Mouse (Mus musculus) forebrain, embryonic 11.5 days (tissue): ENCODE measurements around the gene Eif3l. TPM values are rescaled to one million over a fixed set of nuclear protein-coding genes. Genes with fewer than 3 reads are reported as not detected.

Experiments
- ATAC-seq: fragments of 200-750 bp; cut with Nextera tagmentation; replicated peaks from 2 replicates; pipeline ENCODE4 v1.8.0; 2017; ENCODE audit warnings: moderate TSS enrichment; ENCODE audit not compliant: low FRiP score
- DNase-seq: peaks from one replicate; pipeline ENCODE4 v3.0.0-alpha.2; 2017; ENCODE audit warnings: low spot score
- H3K27ac ChIP-seq: fragments of 300-500 bp; sonication (generic); 2 replicates; pipeline ENCODE4 v1.5.1; 2014; ENCODE audit warnings: low read depth, low read length
- H3K27me3 ChIP-seq: fragments of 300-500 bp; sonication (generic); 2 replicates; pipeline ENCODE4 v1.6.1; 2014; ENCODE audit warnings: mild to moderate bottlenecking, low read length, mixed read lengths; ENCODE audit not compliant: control insufficient read depth, insufficient read depth
- H3K36me3 ChIP-seq: fragments of 300-500 bp; sonication (generic); 2 replicates; pipeline ENCODE4 v1.6.1; 2014; ENCODE audit warnings: mild to moderate bottlenecking, low read length, moderate library complexity, mixed read lengths; ENCODE audit not compliant: control insufficient read depth, insufficient read depth
- H3K4me1 ChIP-seq: fragments of 300-500 bp; sonication (generic); replicated peaks from 2 replicates; pipeline ENCODE4 v1.6.1; 2014; ENCODE audit warnings: low read length, mixed read lengths; ENCODE audit not compliant: control insufficient read depth, insufficient read depth
- H3K4me2 ChIP-seq: fragments of 300-500 bp; sonication (generic); 2 replicates; pipeline ENCODE4 v1.6.1; 2014; ENCODE audit warnings: low read depth, mild to moderate bottlenecking, low read length, moderate library complexity, mixed read lengths; ENCODE audit not compliant: severe bottlenecking
- H3K4me3 ChIP-seq: fragments of 300-500 bp; sonication (generic); 2 replicates; pipeline ENCODE4 v1.5.1; 2014; ENCODE audit warnings: low read depth, low read length
- H3K9ac ChIP-seq: fragments of 300-500 bp; sonication (generic); 2 replicates; pipeline ENCODE4 v1.6.1; 2014; ENCODE audit warnings: low read length
- H3K9me3 ChIP-seq: fragments of 300-500 bp; sonication (generic); 2 replicates; pipeline ENCODE4 v1.6.1; 2016; ENCODE audit warnings: low read length, mixed read lengths; ENCODE audit not compliant: control insufficient read depth
- WGBS: fragments of 180-500 bp; shearing (Covaris S2); extraction: QIAGEN DNeasy Blood & Tissue Kit; methylation state at CpG from one replicate; pipeline ENCODE4 v1.1.7; 2014; 5-methylcytosine and 5-hydroxymethylcytosine counted together
- polyA plus RNA-seq: library from polyadenylated mRNA; unstranded; fragments of >200 nt; fragmentation: Nextera tagmentation; extraction: Ambion mirVana; gene quantifications from 2 replicates; pipeline ENCODE4 v1.2.1, GENCODE M21; 2014

Gene Eif3l
- polyA plus RNA-seq, 1 experiment from 2014 or later: 254 TPM

GRCm38 (mm10) chr15:79096556-79096955, 21.6 kb downstream of the Eif3l start:
- Histone ChIP-seq H3K27ac (no peak overlapping the region), H3K27me3 (no peaks in the 10 kb centered on the region), H3K9me3 (no peaks in the 10 kb centered on the region), H3K4me3 (no peak overlapping the region), H3K4me1 (no peaks in the 10 kb centered on the region), H3K36me3 (peaks cover 7% of the 10 kb centered on the region; the same call in 1 of the 2 replicates), H3K9ac (no peak overlapping the region), H3K4me2 (no peak overlapping the region)
- WGBS: 79% methylated on average over 3 of the region's 3 CpGs
- DNase-seq (no peak), ATAC-seq (no peak)

- H3K9me3 ChIP-seq: no peaks in the 10 kb centered on the region
- ATAC-seq (no peak), DNase-seq (no peak)
- WGBS: 53% methylated on average over 2 of the region's 2 CpGs
- no peak overlapping the region for H3K4me2 ChIP-seq
- H3K27ac ChIP-seq: no peak overlapping the region
- no peaks in the 10 kb centered on the region for H3K4me1 ChIP-seq
- H3K36me3 ChIP-seq: peaks cover 7% of the 10 kb centered on the region; the same call in 1 of the 2 replicates
- H3K27me3 ChIP-seq: no peaks in the 10 kb centered on the region
- H3K4me3 ChIP-seq: no peak overlapping the region
- no peak overlapping the region for H3K9ac ChIP-seq
Observed at GRCm38 (mm10) chr15:79097135-79097534, 22.2 kb downstream of the Eif3l start.

- Histone ChIP-seq H3K27ac (no peak overlapping the region), H3K4me1 (no peaks in the 10 kb centered on the region), H3K4me3 (no peak overlapping the region), H3K4me2 (no peak overlapping the region), H3K9ac (no peak overlapping the region), H3K9me3 (no peaks in the 10 kb centered on the region), H3K27me3 (no peaks in the 10 kb centered on the region), H3K36me3 (peaks cover 7% of the 10 kb centered on the region; the same call in 1 of the 2 replicates)
- ATAC-seq (no peak), DNase-seq (no peak)
- WGBS: 74% methylated on average over 6 of the region's 6 CpGs
Observed at GRCm38 (mm10) chr15:79097611-79098025, 22.6 kb downstream of the Eif3l start.

GRCm38 (mm10) chr15:79098220-79098619, 23.2 kb downstream of the Eif3l start:
- Histone ChIP-seq H3K27me3 (no peaks in the 10 kb centered on the region), H3K9ac (no peak overlapping the region), H3K4me2 (no peak overlapping the region), H3K4me3 (no peak overlapping the region), H3K4me1 (no peaks in the 10 kb centered on the region), H3K27ac (no peak overlapping the region), H3K9me3 (no peaks in the 10 kb centered on the region), H3K36me3 (peaks cover 7% of the 10 kb centered on the region; the same call in 1 of the 2 replicates)
- 72% methylated on average over 5 of the region's 5 CpGs for WGBS
- DNase-seq: no peak
- ATAC-seq: no peak

GRCm38 (mm10) chr15:79098868-79099267, 23.9 kb downstream of the Eif3l start:
- H3K9me3 ChIP-seq: no peaks in the 10 kb centered on the region
- H3K4me2 ChIP-seq: no peak overlapping the region
- no peaks in the 10 kb centered on the region for H3K27me3 ChIP-seq
- 58% methylated on average over 7 of the region's 7 CpGs for WGBS
- H3K4me1 ChIP-seq: no peaks in the 10 kb centered on the region
- no peak overlapping the region for H3K27ac ChIP-seq
- H3K9ac ChIP-seq: no peak overlapping the region
- ATAC-seq: no peak
- DNase-seq: no peak
- H3K36me3 ChIP-seq: peaks cover 5% of the 10 kb centered on the region; the same call in 1 of the 2 replicates
- H3K4me3 ChIP-seq: no peak overlapping the region

GRCm38 (mm10) chr15:79099456-79099855, 24.5 kb downstream of the Eif3l start:
- Histone ChIP-seq H3K4me1 (no peaks in the 10 kb centered on the region), H3K27ac (no peak overlapping the region), H3K4me2 (no peak overlapping the region), H3K27me3 (no peaks in the 10 kb centered on the region), H3K9me3 (no peaks in the 10 kb centered on the region), H3K4me3 (no peak overlapping the region), H3K9ac (no peak overlapping the region), H3K36me3 (peaks cover under 1% of the 10 kb centered on the region; the same call in 1 of the 2 replicates)
- no peak for ATAC-seq
- DNase-seq: no peak
- WGBS: 62% methylated on average over 4 of the region's 4 CpGs

GRCm38 (mm10) chr15:79100391-79100790, 25.4 kb downstream of the Eif3l start:
- Histone ChIP-seq H3K4me2 (no peak overlapping the region), H3K27me3 (no peaks in the 10 kb centered on the region), H3K36me3 (no peaks in the 10 kb centered on the region; the same call in 1 of the 2 replicates), H3K27ac (no peak overlapping the region), H3K9me3 (no peaks in the 10 kb centered on the region), H3K9ac (no peak overlapping the region), H3K4me1 (no peaks in the 10 kb centered on the region), H3K4me3 (no peak overlapping the region)
- DNase-seq (no peak), ATAC-seq (no peak)
- WGBS: 82% methylated on average over 4 of the region's 4 CpGs

- Histone ChIP-seq H3K27me3 (no peaks in the 10 kb centered on the region), H3K9ac (no peak overlapping the region), H3K4me1 (no peaks in the 10 kb centered on the region), H3K4me3 (no peak overlapping the region), H3K9me3 (no peaks in the 10 kb centered on the region), H3K27ac (no peak overlapping the region), H3K36me3 (no peaks in the 10 kb centered on the region), H3K4me2 (no peak overlapping the region)
- DNase-seq (no peak), ATAC-seq (no peak)
Observed at GRCm38 (mm10) chr15:79101531-79101930, 26.6 kb downstream of the Eif3l start.

GRCm38 (mm10) chr15:79103264-79103663, 28.3 kb downstream of the Eif3l start:
- H3K4me2 ChIP-seq: no peak overlapping the region
- ATAC-seq: no peak
- no peak for DNase-seq
- H3K4me3 ChIP-seq: no peak overlapping the region
- H3K4me1 ChIP-seq: peaks cover 3% of the 10 kb centered on the region; the same call in 1 of the 2 replicates
- no peaks in the 10 kb centered on the region for H3K36me3 ChIP-seq
- no peaks in the 10 kb centered on the region for H3K27me3 ChIP-seq
- no peak overlapping the region for H3K9ac ChIP-seq
- WGBS: 77% methylated on average over 10 of the region's 10 CpGs
- H3K9me3 ChIP-seq: no peaks in the 10 kb centered on the region
- H3K27ac ChIP-seq: no peak overlapping the region
